Mouse (Mus musculus) E14TG2a.4 (cell line): ENCODE data around the gene Ldlrad3.

Experiments
- H3K27me3 ChIP-seq: 2 replicates; pipeline ENCODE4 v1.6.1; 2014; ENCODE audit warnings: low read length, control low read depth; ENCODE audit not compliant: insufficient read depth
- H3K36me3 ChIP-seq: 2 replicates; pipeline ENCODE4 v1.6.1; 2014; ENCODE audit warnings: low read length, control low read depth; ENCODE audit not compliant: insufficient read depth
- H3K4me1 ChIP-seq: replicated peaks from 2 replicates; pipeline ENCODE4 v1.6.1; 2014; ENCODE audit warnings: low read depth, low read length, control low read depth
- H3K4me3 ChIP-seq: replicated peaks from 2 replicates; pipeline ENCODE4 v1.5.1; 2014; ENCODE audit warnings: mild to moderate bottlenecking, low read length
- H3K9me3 ChIP-seq: 2 replicates; pipeline ENCODE4 v1.6.1; 2014; ENCODE audit warnings: low read length, control low read depth
- CTCF ChIP-seq: conservative IDR thresholded peaks from 2 replicates; pipeline ENCODE4 v1.5.1; 2014; ENCODE audit warnings: low read length
- NANOG ChIP-seq: IDR thresholded peaks from 2 replicates; pipeline ENCODE4 v1.6.1; 2014; ENCODE audit warnings: borderline replicate concordance, low read length, mixed read lengths
- POU5F1 ChIP-seq: IDR thresholded peaks from 2 replicates; pipeline ENCODE4 v1.6.1; 2014; ENCODE audit warnings: low read length, borderline replicate concordance

Ldlrad3 gene

GRCm38 (mm10) chr2:101909326-101910080, 276.7 kb downstream of the Ldlrad3 start:
- TF ChIP-seq NANOG (no peak), CTCF (no peak), POU5F1 (no peak)
- H3K4me1 ChIP-seq: peaks cover 10% of the 10 kb centered on the region

GRCm38 (mm10) chr2:101908773-101909172, 277.4 kb downstream of the Ldlrad3 start:
- H3K4me1 ChIP-seq: peaks cover 10% of the 10 kb centered on the region
- H3K4me3 ChIP-seq: no peak overlapping the region
- H3K9me3 ChIP-seq: peaks cover 7% of the 10 kb centered on the region
- TF ChIP-seq POU5F1 (no peak), NANOG (no peak), CTCF (no peak)
- no peaks in the 10 kb centered on the region for H3K36me3 ChIP-seq
- peaks cover 2% of the 10 kb centered on the region; the same call in 1 of the 2 replicates for H3K27me3 ChIP-seq

More at GRCm38 (mm10) chr2:101909326-101910080, 276.7 kb downstream of the Ldlrad3 start:
- Histone ChIP-seq H3K4me3 (no peak overlapping the region), H3K9me3 (peaks cover 7% of the 10 kb centered on the region), H3K27me3 (peaks cover 2% of the 10 kb centered on the region; the same call in 1 of the 2 replicates), H3K36me3 (no peaks in the 10 kb centered on the region)

- peaks cover 10% of the 10 kb centered on the region for H3K4me1 ChIP-seq
- no peak overlapping the region for H3K4me3 ChIP-seq
- peaks cover 4% of the 10 kb centered on the region; the same call in 1 of the 2 replicates for H3K36me3 ChIP-seq
- H3K27me3 ChIP-seq: peaks cover 2% of the 10 kb centered on the region; the same call in 1 of the 2 replicates
- no peak for TF ChIP-seq POU5F1
- TF ChIP-seq CTCF: no peak
- TF ChIP-seq NANOG: no peak
- peaks cover 4% of the 10 kb centered on the region for H3K9me3 ChIP-seq
These were observed 278.7 kb downstream of the Ldlrad3 start for GRCm38 (mm10) chr2:101907386-101908022.

GRCm38 (mm10) chr2:101906379-101906690, 279.9 kb downstream of the Ldlrad3 start:
- Histone ChIP-seq H3K27me3 (peaks cover 2% of the 10 kb centered on the region; the same call in 1 of the 2 replicates), H3K36me3 (peaks cover 12% of the 10 kb centered on the region), H3K4me1 (peaks cover 10% of the 10 kb centered on the region), H3K4me3 (no peak overlapping the region), H3K9me3 (no peaks in the 10 kb centered on the region)
- TF ChIP-seq NANOG (no peak), CTCF (no peak), POU5F1 (no peak)

GRCm38 (mm10) chr2:101905534-101906378, 280.4 kb downstream of the Ldlrad3 start:
- Histone ChIP-seq H3K9me3 (no peaks in the 10 kb centered on the region), H3K27me3 (peaks cover 2% of the 10 kb centered on the region; the same call in 1 of the 2 replicates), H3K4me3 (peak overlapping the region; percentile 43), H3K4me1 (peaks cover 16% of the 10 kb centered on the region), H3K36me3 (peaks cover 18% of the 10 kb centered on the region)
- TF ChIP-seq POU5F1: no peak
- TF ChIP-seq NANOG: no peak
- peak; percentile 71 for TF ChIP-seq CTCF

GRCm38 (mm10) chr2:101902196-101902595, 284.0 kb downstream of the Ldlrad3 start:
- no peak overlapping the region for H3K4me3 ChIP-seq
- peaks cover 41% of the 10 kb centered on the region for H3K36me3 ChIP-seq
- H3K4me1 ChIP-seq: peaks cover 19% of the 10 kb centered on the region
- no peaks in the 10 kb centered on the region for H3K27me3 ChIP-seq
- no peaks in the 10 kb centered on the region for H3K9me3 ChIP-seq
- TF ChIP-seq CTCF (no peak), POU5F1 (no peak), NANOG (no peak)
